Mouse (Mus musculus) natural killer cell, adult 2 months (primary cell): Measurements from ENCODE around the gene St3gal3.

Experiments used
- DNase-seq, 2 experiments: peaks; one replicate each; pipeline ENCODE4 v3.0.0; 2022; ENCODE audit warnings: low spot score in 2 of 2

St3gal3 gene

GRCm38 (mm10) chr4:117928234-117928633, 206.5 kb downstream of the St3gal3 start:
- DNase-seq = no peak

GRCm38 (mm10) chr4:117926545-117927482, 207.9 kb downstream of the St3gal3 start:
- no peak for DNase-seq

GRCm38 (mm10) chr4:117924916-117925315, 209.8 kb downstream of the St3gal3 start:
- no peak for DNase-seq

- DNase-seq = no peak
Observed at GRCm38 (mm10) chr4:117923450-117923849, 211.3 kb downstream of the St3gal3 start.

GRCm38 (mm10) chr4:117921358-117921757, 213.4 kb downstream of the St3gal3 start:
- no peak for DNase-seq

GRCm38 (mm10) chr4:117918762-117919161, 216.0 kb downstream of the St3gal3 start:
- DNase-seq = no peak

- DNase-seq = no peak
Observed at GRCm38 (mm10) chr4:117918261-117918660, 216.5 kb downstream of the St3gal3 start.

GRCm38 (mm10) chr4:117917847-117918246, 216.9 kb downstream of the St3gal3 start:
- no peak for DNase-seq

GRCm38 (mm10) chr4:117917402-117917801, 217.3 kb downstream of the St3gal3 start:
- DNase-seq = no peak

- DNase-seq = no peak
Observed at GRCm38 (mm10) chr4:117916386-117916785, 218.3 kb downstream of the St3gal3 start.

- no peak for DNase-seq
Observed at GRCm38 (mm10) chr4:117915489-117916105, 219.1 kb downstream of the St3gal3 start.

GRCm38 (mm10) chr4:117914591-117915442, 219.9 kb downstream of the St3gal3 start, which contains the start of gene Ipo13:
Gene Ipo13 (minus strand): TSS chr4:117914999.
- DNase-seq = peak; percentile 94 to 95

GRCm38 (mm10) chr4:117914031-117914430, 220.7 kb downstream of the St3gal3 start:
- DNase-seq = no peak

- DNase-seq = no peak
Observed at GRCm38 (mm10) chr4:117913421-117913820, 221.3 kb downstream of the St3gal3 start.

- no peak for DNase-seq
Observed at GRCm38 (mm10) chr4:117912685-117913273, 221.9 kb downstream of the St3gal3 start.

GRCm38 (mm10) chr4:117912131-117912561, 222.6 kb downstream of the St3gal3 start:
- DNase-seq = no peak

GRCm38 (mm10) chr4:117908834-117909453, 225.8 kb downstream of the St3gal3 start:
- DNase-seq = no peak

GRCm38 (mm10) chr4:117906196-117906595, 228.5 kb downstream of the St3gal3 start:
- no peak for DNase-seq

GRCm38 (mm10) chr4:117904761-117905160, 230.0 kb downstream of the St3gal3 start:
- DNase-seq = no peak

- no peak for DNase-seq
Observed at GRCm38 (mm10) chr4:117904094-117904493, 230.6 kb downstream of the St3gal3 start.

GRCm38 (mm10) chr4:117898111-117898510, 236.6 kb downstream of the St3gal3 start:
- no peak for DNase-seq
